Mouse (Mus musculus): ENCODE data around the gene Kif16b. TPM values are rescaled to one million over a fixed set of nuclear protein-coding genes. Genes with fewer than 3 reads are reported as not detected.

Gene Kif16b
- total and polyA plus RNA-seq, 2 experiments from 2014 or later, result 11.7 to 38.1 TPM

DNA sequence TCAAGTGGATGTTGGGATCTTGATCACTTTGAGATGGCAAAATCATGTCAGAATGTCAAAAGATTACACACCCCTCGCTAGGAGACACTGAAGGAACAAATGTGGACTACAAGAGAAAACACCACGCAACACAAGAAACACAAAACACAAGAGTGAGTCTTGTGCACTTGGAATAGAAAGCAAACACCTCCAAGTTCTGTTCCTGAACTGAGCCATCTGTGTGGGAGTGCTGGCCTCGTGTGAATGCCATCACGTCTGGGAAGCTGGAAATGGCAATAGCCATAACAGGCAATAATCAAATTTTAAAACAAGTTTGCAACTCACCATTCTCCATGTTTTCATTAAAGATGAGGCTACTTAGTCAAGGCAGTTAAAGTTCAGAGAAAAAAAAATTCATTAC lies 254.5 kb downstream of the Kif16b start:
- TF ChIP-seq CTCF (IDR thresholded peaks at IDR 0.05; ENCODE audit: low read depth), result no peak
- TF ChIP-seq EP300 (IDR thresholded peaks at IDR 0.05; ENCODE audit: low read depth), result no peak
- Histone ChIP-seq H3K36me3 (replicated peaks; ENCODE audit: control insufficient read depth, insufficient read depth, low read length) (no peaks in the 10 kb centered on the region), H3K4me1 (ENCODE audit: control insufficient read depth, insufficient read depth) (peaks cover 9% of the 10 kb centered on the region; the same call in 1 of the 2 replicates), H3K9me3 (replicated peaks; ENCODE audit: control insufficient read depth, low read length) (no peaks in the 10 kb centered on the region), H3K27ac (ENCODE audit: low read depth) (no peak overlapping the region), H3K4me3 (ENCODE audit: low read depth, low read length) (no peak overlapping the region), H3K9ac (replicated peaks; ENCODE audit: low read depth, low read length) (no peak overlapping the region), H3K4me2 (ENCODE audit: low read depth, low read length) (no peak overlapping the region), H3K27me3 (ENCODE audit: control insufficient read depth, insufficient read depth, low read length) (peaks cover 34% of the 10 kb centered on the region)
- ATAC-seq (ENCODE audit: insufficient read depth, low read depth), result no peak
- 82% methylated on average over 4 of the region's 4 CpGs for WGBS
- no peak for DNase-seq (ENCODE audit: low spot score)

DNA sequence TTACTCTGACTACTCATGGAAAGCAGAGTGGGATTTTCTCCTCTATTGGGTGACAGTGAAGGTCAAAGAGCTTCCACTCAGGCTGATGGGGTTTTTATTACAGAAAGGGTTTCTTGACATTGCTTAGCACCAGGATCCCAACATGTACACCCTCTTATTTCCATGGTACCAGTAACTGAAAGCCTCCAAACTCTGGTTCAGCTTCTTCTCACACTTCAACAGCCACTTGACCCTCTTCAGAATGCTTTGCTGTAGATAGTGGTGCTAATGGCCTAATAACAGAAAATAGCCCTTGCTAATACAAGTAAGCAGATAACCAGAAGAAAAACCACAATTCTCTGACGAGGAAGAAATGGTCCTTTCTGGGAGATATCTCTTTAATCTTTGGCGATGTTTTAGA lies 259.6 kb downstream of the Kif16b start:
- ATAC-seq (ENCODE audit: insufficient read depth, low read depth) (peak; percentile 91), DNase-seq (ENCODE audit: low spot score) (peak; percentile 89)
- Histone ChIP-seq H3K4me2 (ENCODE audit: low read depth, low read length) (no peak overlapping the region), H3K9ac (replicated peaks; ENCODE audit: low read depth, low read length) (no peak overlapping the region), H3K27ac (ENCODE audit: low read depth) (no peak overlapping the region), H3K36me3 (replicated peaks; ENCODE audit: control insufficient read depth, insufficient read depth, low read length) (no peaks in the 10 kb centered on the region), H3K4me1 (ENCODE audit: control insufficient read depth, insufficient read depth) (peaks cover 6% of the 10 kb centered on the region; the same call in 1 of the 2 replicates), H3K27me3 (ENCODE audit: control insufficient read depth, insufficient read depth, low read length) (peaks cover 50% of the 10 kb centered on the region), H3K9me3 (replicated peaks; ENCODE audit: control insufficient read depth, low read length) (no peaks in the 10 kb centered on the region), H3K4me3 (ENCODE audit: low read depth, low read length) (no peak overlapping the region)
- 33% methylated on average over 2 of the region's 2 CpGs for WGBS
- TF ChIP-seq CTCF (IDR thresholded peaks at IDR 0.05; ENCODE audit: low read depth) (no peak), EP300 (IDR thresholded peaks at IDR 0.05; ENCODE audit: low read depth) (no peak; the same call in 1 of the 2 replicates)

DNA sequence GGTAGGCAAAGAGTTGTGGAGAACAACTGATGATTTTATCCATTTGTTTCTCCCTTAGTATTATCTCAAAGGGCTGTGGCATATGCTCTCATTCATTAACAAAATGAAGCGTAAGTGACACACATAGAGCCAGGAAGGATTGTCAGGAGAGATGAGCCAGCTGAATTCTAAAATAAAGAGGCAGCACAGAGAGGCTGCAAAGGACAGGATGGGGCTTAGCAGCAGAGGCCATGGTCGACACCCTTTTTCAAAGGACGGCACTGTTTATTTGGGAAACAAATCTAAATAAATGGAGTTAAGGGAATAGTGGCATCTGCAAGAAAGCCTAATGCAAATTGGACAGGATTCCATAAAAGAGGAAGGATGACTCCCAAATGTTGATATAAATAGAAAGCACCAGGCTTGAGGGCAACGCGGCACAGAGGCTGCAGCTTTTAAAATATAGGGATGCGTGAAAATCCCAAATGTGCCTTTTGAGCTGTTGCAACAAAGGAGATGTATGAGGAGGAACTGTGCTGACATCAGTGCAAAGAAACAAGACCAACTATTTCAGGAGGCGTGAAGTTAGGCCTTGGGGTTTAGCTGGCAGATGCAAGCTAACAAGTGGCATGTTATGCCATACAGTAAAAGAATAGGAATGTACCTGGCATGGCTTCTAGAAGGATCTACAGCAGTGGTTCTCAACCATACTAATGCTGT lies 265.6 kb downstream of the Kif16b start:
- ATAC-seq (ENCODE audit: insufficient read depth, low read depth), result no peak
- peaks cover 54% of the 10 kb centered on the region for H3K27me3 ChIP-seq (ENCODE audit: control insufficient read depth, insufficient read depth, low read length)
- DNase-seq (ENCODE audit: low spot score), result no peak
- TF ChIP-seq CTCF (IDR thresholded peaks at IDR 0.05; ENCODE audit: low read depth) (no peak), EP300 (IDR thresholded peaks at IDR 0.05; ENCODE audit: low read depth) (no peak)
- H3K4me2 ChIP-seq (ENCODE audit: low read depth, low read length), result no peak overlapping the region
- no peak overlapping the region for H3K27ac ChIP-seq (ENCODE audit: low read depth)
- no peaks in the 10 kb centered on the region for H3K9me3 ChIP-seq (replicated peaks; ENCODE audit: control insufficient read depth, low read length)
- no peaks in the 10 kb centered on the region for H3K36me3 ChIP-seq (replicated peaks; ENCODE audit: control insufficient read depth, insufficient read depth, low read length)
- H3K4me1 ChIP-seq (ENCODE audit: control insufficient read depth, insufficient read depth), result no peaks in the 10 kb centered on the region
- WGBS, result 91% methylated on average over 7 of the region's 7 CpGs
- H3K9ac ChIP-seq (replicated peaks; ENCODE audit: low read depth, low read length), result no peak overlapping the region
- no peak overlapping the region for H3K4me3 ChIP-seq (ENCODE audit: low read depth, low read length)

DNA sequence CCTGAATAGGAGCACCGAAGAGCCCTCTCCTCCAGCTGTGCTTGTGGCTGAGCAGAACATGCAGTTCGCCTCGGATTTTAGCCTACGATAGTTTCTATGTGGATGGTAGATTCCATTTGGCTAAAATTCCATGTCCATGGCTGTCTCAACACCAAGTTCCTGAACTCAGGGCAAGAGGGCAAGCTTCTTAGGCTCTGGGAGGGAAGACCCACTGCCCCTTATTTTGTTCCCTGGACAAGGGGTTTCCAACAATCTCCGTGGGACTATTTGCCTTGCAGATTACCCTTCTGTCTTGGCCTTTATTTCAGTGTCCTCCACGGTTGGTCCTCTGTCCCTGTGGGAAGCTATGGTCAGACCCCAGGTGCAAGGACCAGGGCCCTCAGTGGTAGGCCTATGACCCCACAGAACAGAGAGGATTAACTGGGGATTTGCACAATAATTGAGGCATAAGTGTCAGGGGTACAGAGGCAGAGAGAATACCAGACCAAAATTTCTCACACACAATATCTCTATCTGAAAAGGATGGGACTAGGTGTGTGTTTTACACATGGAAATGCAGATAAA lies 267.3 kb downstream of the Kif16b start:
- H3K27me3 ChIP-seq (ENCODE audit: control insufficient read depth, insufficient read depth, low read length), result peaks cover 40% of the 10 kb centered on the region
- no peaks in the 10 kb centered on the region for H3K4me1 ChIP-seq (ENCODE audit: control insufficient read depth, insufficient read depth)
- H3K4me3 ChIP-seq (ENCODE audit: low read depth, low read length), result no peak overlapping the region
- no peak overlapping the region for H3K9ac ChIP-seq (replicated peaks; ENCODE audit: low read depth, low read length)
- no peak overlapping the region for H3K4me2 ChIP-seq (ENCODE audit: low read depth, low read length)
- TF ChIP-seq EP300 (IDR thresholded peaks at IDR 0.05; ENCODE audit: low read depth) (no peak), CTCF (IDR thresholded peaks at IDR 0.05; ENCODE audit: low read depth) (no peak)
- no peaks in the 10 kb centered on the region for H3K36me3 ChIP-seq (replicated peaks; ENCODE audit: control insufficient read depth, insufficient read depth, low read length)
- ATAC-seq (ENCODE audit: insufficient read depth, low read depth) (no peak), DNase-seq (ENCODE audit: low spot score) (no peak)
- H3K9me3 ChIP-seq (replicated peaks; ENCODE audit: control insufficient read depth, low read length), result no peaks in the 10 kb centered on the region
- no peak overlapping the region for H3K27ac ChIP-seq (ENCODE audit: low read depth)
- 83% methylated on average over 6 of the region's 6 CpGs for WGBS

DNA sequence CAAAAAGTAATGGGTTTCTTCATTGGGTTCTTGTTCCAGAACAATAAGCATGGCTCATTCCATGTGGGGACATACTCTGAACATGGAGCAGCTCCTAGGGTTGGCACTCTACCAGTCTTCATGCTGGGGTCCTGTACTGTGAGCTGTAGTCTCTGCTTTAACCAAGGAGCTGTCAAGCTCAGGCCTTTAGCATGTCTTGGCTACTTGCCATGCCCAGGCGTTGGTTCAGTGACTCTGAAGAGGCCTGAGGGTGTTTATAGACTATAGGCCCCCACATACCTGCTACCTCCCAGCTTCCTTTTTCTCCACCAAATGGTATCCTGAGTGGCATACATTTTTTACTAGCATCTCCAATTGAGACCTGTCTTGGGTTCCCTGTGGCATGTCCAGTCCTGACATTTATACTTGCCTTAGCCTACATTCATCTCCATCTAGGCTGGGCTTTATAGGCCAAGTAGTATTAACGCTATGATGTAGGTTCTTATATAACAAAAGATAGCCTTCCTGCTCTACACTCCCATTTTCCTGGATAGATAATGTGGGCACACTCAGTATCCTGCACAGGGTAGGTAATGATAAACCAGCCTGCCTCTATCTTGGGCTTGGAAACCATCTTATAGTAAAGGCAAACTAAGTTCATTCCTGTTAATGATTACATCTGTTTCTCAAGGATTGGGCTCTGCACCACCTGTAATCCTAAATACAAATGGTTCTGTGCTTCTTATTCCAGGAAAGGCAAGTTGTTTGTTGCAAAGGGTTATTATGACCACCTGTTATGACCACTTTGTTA lies 271.6 kb downstream of the Kif16b start:
- Histone ChIP-seq H3K27ac (ENCODE audit: low read depth) (no peak overlapping the region), H3K4me1 (ENCODE audit: control insufficient read depth, insufficient read depth) (no peaks in the 10 kb centered on the region), H3K36me3 (replicated peaks; ENCODE audit: control insufficient read depth, insufficient read depth, low read length) (no peaks in the 10 kb centered on the region), H3K4me2 (ENCODE audit: low read depth, low read length) (no peak overlapping the region), H3K9ac (replicated peaks; ENCODE audit: low read depth, low read length) (no peak overlapping the region), H3K9me3 (replicated peaks; ENCODE audit: control insufficient read depth, low read length) (no peaks in the 10 kb centered on the region), H3K27me3 (ENCODE audit: control insufficient read depth, insufficient read depth, low read length) (peaks cover 20% of the 10 kb centered on the region; the same call in 1 of the 2 replicates), H3K4me3 (ENCODE audit: low read depth, low read length) (no peak overlapping the region)
- TF ChIP-seq EP300 (IDR thresholded peaks at IDR 0.05; ENCODE audit: low read depth) (no peak), CTCF (IDR thresholded peaks at IDR 0.05; ENCODE audit: low read depth) (no peak)
- no peak for DNase-seq (ENCODE audit: low spot score)
- whole genome bisulfite sequencing, result 54% methylated on average over 2 of the region's 2 CpGs
- ATAC-seq (ENCODE audit: insufficient read depth, low read depth), result no peak
